Comparison of ENCODE assay signal across 8 mouse cellular contexts in the genomic region with DNA sequence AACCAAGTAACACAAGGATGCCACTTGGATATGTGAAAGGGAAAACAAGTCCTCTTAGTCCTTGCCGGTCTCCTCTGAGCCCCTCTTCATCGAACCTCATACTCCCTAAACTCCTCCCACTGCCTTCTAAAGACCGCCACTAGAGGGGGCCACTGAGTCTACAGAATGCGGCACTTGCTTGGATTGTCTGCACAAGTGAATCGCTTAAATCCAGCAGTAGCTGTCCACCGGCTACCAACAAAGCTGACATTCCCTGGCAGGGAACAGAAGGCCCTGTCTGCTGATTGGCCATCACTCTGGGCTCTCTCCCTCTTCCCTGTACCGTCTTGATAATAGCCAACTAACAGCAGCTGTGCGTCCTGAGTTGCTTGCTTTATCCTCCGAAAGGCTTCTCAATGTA. TPM values are rescaled to one million over a fixed set of nuclear protein-coding genes. Genes with fewer than 3 reads are reported as not detected.
DNase-seq lines count a peak whose midpoint lies in the region; ATAC-seq and TF ChIP-seq lines count a peak whose summit lies in the region.

No protein-coding gene starts in this region.

- H3K9ac ChIP-seq in embryonic facial prominence, embryonic 14.5 days (ENCODE audit: low read depth, low read length): no peak overlapping the region
- no peak overlapping the region for H3K9ac ChIP-seq in limb, embryonic 13.5 days
- peak overlapping the region; percentile 33; the same call in 1 of the 2 replicates for H3K9ac ChIP-seq in midbrain, postnatal 0 days (replicated peaks; ENCODE audit: low read length, poor library complexity, severe bottlenecking)

- H3K4me2 ChIP-seq in embryonic facial prominence, embryonic 14.5 days (ENCODE audit: low read depth, low read length): no peak overlapping the region
- no peak overlapping the region for H3K4me2 ChIP-seq in limb, embryonic 13.5 days (replicated peaks)
- no peak overlapping the region; the same call in 1 of the 2 replicates for H3K4me2 ChIP-seq in midbrain, postnatal 0 days (ENCODE audit: low read depth, low read length, poor library complexity, severe bottlenecking)

- H3K4me3 ChIP-seq in embryonic facial prominence, embryonic 14.5 days (ENCODE audit: low read depth, low read length): no peak overlapping the region
- no peak overlapping the region for H3K4me3 ChIP-seq in limb, embryonic 13.5 days
- no peak overlapping the region for H3K4me3 ChIP-seq in midbrain, postnatal 0 days (ENCODE audit: low read depth, low read length)

- H3K36me3 ChIP-seq in embryonic facial prominence, embryonic 14.5 days (ENCODE audit: control insufficient read depth, insufficient read depth, low read length): peaks cover 61% of the 10 kb centered on the region
- peaks cover 74% of the 10 kb centered on the region for H3K36me3 ChIP-seq in limb, embryonic 13.5 days
- H3K36me3 ChIP-seq in midbrain, postnatal 0 days (ENCODE audit: insufficient read depth, low read length): peaks cover 22% of the 10 kb centered on the region; the same call in 1 of the 2 replicates

- no peaks in the 10 kb centered on the region for H3K4me1 ChIP-seq in embryonic facial prominence, embryonic 14.5 days (ENCODE audit: control insufficient read depth, insufficient read depth, low read length)
- H3K4me1 ChIP-seq in limb, embryonic 13.5 days: no peaks in the 10 kb centered on the region
- H3K4me1 ChIP-seq in midbrain, postnatal 0 days (ENCODE audit: insufficient read depth, low read length): no peaks in the 10 kb centered on the region

- H3K9me3 ChIP-seq in embryonic facial prominence, embryonic 14.5 days (ENCODE audit: control insufficient read depth, low read length): no peaks in the 10 kb centered on the region
- H3K9me3 ChIP-seq in limb, embryonic 13.5 days: no peaks in the 10 kb centered on the region
- no peaks in the 10 kb centered on the region for H3K9me3 ChIP-seq in midbrain, postnatal 0 days (ENCODE audit: low read length)

- WGBS in embryonic facial prominence, embryonic 14.5 days: 9% methylated on average over 9 of the region's 9 CpGs
- 15% methylated on average over 9 of the region's 9 CpGs for WGBS in limb, embryonic 13.5 days
- WGBS in midbrain, postnatal 0 days: 2% methylated on average over 9 of the region's 9 CpGs

- peak; percentile 100 for TF ChIP-seq CTCF in midbrain, postnatal 0 days (IDR thresholded peaks at IDR 0.05)

- peak; percentile 43 for DNase-seq in 3134 (ENCODE audit: extremely low read depth, insufficient read length, low spot score)
- DNase-seq in adrenal gland, postnatal 36 days: peak; percentile 90
- DNase-seq in embryonic facial prominence, embryonic 14.5 days (ENCODE audit: low spot score): peak; percentile 93
- DNase-seq in heart, adult 9 months (ENCODE audit: low spot score in 2 of 2): peak; percentile 79 to 90
- peak; percentile 93 for DNase-seq in kidney, adult 9 months
- DNase-seq in midbrain, postnatal 0 days (ENCODE audit: low spot score): peak; percentile 95
- peak; percentile 71 to 90 for DNase-seq in spleen, postnatal 14 days (ENCODE audit: low spot score in 2 of 2)

- ATAC-seq in embryonic facial prominence, embryonic 14.5 days (ENCODE audit: low read depth): peak; percentile 82
- ATAC-seq in limb, embryonic 13.5 days (ENCODE audit: low FRiP score, low read depth): peak; percentile 85
- ATAC-seq in midbrain, postnatal 0 days (ENCODE audit: low FRiP score): peak; percentile 82

- H3K27me3 ChIP-seq in embryonic facial prominence, embryonic 14.5 days (replicated peaks; ENCODE audit: control insufficient read depth, insufficient read depth, low read length): no peaks in the 10 kb centered on the region
- H3K27me3 ChIP-seq in limb, embryonic 13.5 days: no peaks in the 10 kb centered on the region
- H3K27me3 ChIP-seq in midbrain, postnatal 0 days (ENCODE audit: insufficient read depth, low read length): no peaks in the 10 kb centered on the region

- no peak overlapping the region for H3K27ac ChIP-seq in embryonic facial prominence, embryonic 14.5 days (replicated peaks; ENCODE audit: low read depth, low read length)
- H3K27ac ChIP-seq in limb, embryonic 13.5 days: no peak overlapping the region
- peak overlapping the region; percentile 52; the same call in 1 of the 2 replicates for H3K27ac ChIP-seq in midbrain, postnatal 0 days (ENCODE audit: low read depth, low read length)

RNA-seq across cellular contexts. Expression of gene Gnb3, which starts 7.2 kb away (rescaled TPM):
- 1 to 10 TPM; 6.2 to 8.1 TPM for total RNA-seq in adrenal gland, postnatal 36 days (2021)
- polyA plus RNA-seq in embryonic facial prominence, embryonic 14.5 days (2014; fragmentation: Nextera tagmentation; extraction: Ambion mirVana): 2.9 and 3.5 TPM in 2 replicates
- polyA plus RNA-seq in limb, embryonic 13.5 days (2015; fragmentation: Nextera tagmentation; extraction: Ambion mirVana): 1.0 and 1.3 TPM in 2 replicates
- 0.52 and 0.66 TPM in 2 replicates for total RNA-seq in midbrain, postnatal 0 days (2014; rRNA removed)
- 0.23 and 1.1 TPM in 2 replicates for polyA plus RNA-seq in midbrain, postnatal 0 days (2015; fragmentation: Nextera tagmentation; extraction: Ambion mirVana)

RNA-seq across cellular contexts. Expression of gene P3h3, which starts 10.2 kb away (rescaled TPM):
- 10 to 100 TPM; 21.7 to 24.5 TPM for total RNA-seq in adrenal gland, postnatal 36 days (2021)
- polyA plus RNA-seq in embryonic facial prominence, embryonic 14.5 days (2014; fragmentation: Nextera tagmentation; extraction: Ambion mirVana): 49.5 and 57.0 TPM in 2 replicates
- polyA plus RNA-seq in limb, embryonic 13.5 days (2015; fragmentation: Nextera tagmentation; extraction: Ambion mirVana): 60.4 and 61.2 TPM in 2 replicates
- total RNA-seq in midbrain, postnatal 0 days (2014; rRNA removed): 67.4 and 74.4 TPM in 2 replicates
- 9.8 and 11.2 TPM in 2 replicates for polyA plus RNA-seq in midbrain, postnatal 0 days (2015; fragmentation: Nextera tagmentation; extraction: Ambion mirVana)

RNA-seq across cellular contexts. Expression of gene Gpr162, which starts 16.5 kb away (rescaled TPM):
- total RNA-seq in adrenal gland, postnatal 36 days (2021): 1 to 10 TPM in 1 of 2 experiments, under 1 TPM in 1; 0.89 to 1.2 TPM
- 0.95 and 1.5 TPM in 2 replicates for polyA plus RNA-seq in embryonic facial prominence, embryonic 14.5 days (2014; fragmentation: Nextera tagmentation; extraction: Ambion mirVana)
- polyA plus RNA-seq in limb, embryonic 13.5 days (2015; fragmentation: Nextera tagmentation; extraction: Ambion mirVana): 2.9 and 3.5 TPM in 2 replicates
- total RNA-seq in midbrain, postnatal 0 days (2014; rRNA removed): 198 and 225 TPM in 2 replicates
- polyA plus RNA-seq in midbrain, postnatal 0 days (2015; fragmentation: Nextera tagmentation; extraction: Ambion mirVana): 38.3 and 39.3 TPM in 2 replicates

RNA-seq across cellular contexts. Expression of gene Cdca3, which starts 18.0 kb away (rescaled TPM):
- 1 to 10 TPM; 5.9 to 9.2 TPM for total RNA-seq in adrenal gland, postnatal 36 days (2021)
- 107 and 131 TPM in 2 replicates for polyA plus RNA-seq in embryonic facial prominence, embryonic 14.5 days (2014; fragmentation: Nextera tagmentation; extraction: Ambion mirVana)
- 166 and 172 TPM in 2 replicates for polyA plus RNA-seq in limb, embryonic 13.5 days (2015; fragmentation: Nextera tagmentation; extraction: Ambion mirVana)
- 9.4 and 16.7 TPM in 2 replicates for total RNA-seq in midbrain, postnatal 0 days (2014; rRNA removed)
- 15.0 and 16.0 TPM in 2 replicates for polyA plus RNA-seq in midbrain, postnatal 0 days (2015; fragmentation: Nextera tagmentation; extraction: Ambion mirVana)

RNA-seq across cellular contexts. Expression of gene Usp5, which starts 18.0 kb away (rescaled TPM):
- 100 to 1,000 TPM; 120 to 126 TPM for total RNA-seq in adrenal gland, postnatal 36 days (2021)
- polyA plus RNA-seq in embryonic facial prominence, embryonic 14.5 days (2014; fragmentation: Nextera tagmentation; extraction: Ambion mirVana): 110 and 131 TPM in 2 replicates
- 165 and 177 TPM in 2 replicates for polyA plus RNA-seq in limb, embryonic 13.5 days (2015; fragmentation: Nextera tagmentation; extraction: Ambion mirVana)
- 218 and 219 TPM in 2 replicates for total RNA-seq in midbrain, postnatal 0 days (2014; rRNA removed)
- polyA plus RNA-seq in midbrain, postnatal 0 days (2015; fragmentation: Nextera tagmentation; extraction: Ambion mirVana): 201 and 214 TPM in 2 replicates

Comparison
In these comparisons a context has a peak if more than half of its experiments do, and no peak if none do; other contexts are left out.
1. DNase-seq: peak in every context shown above with its lines; median percentile 95 in midbrain, postnatal 0 days; 93 in embryonic facial prominence, embryonic 14.5 days; 93 in kidney, adult 9 months; 90 in adrenal gland, postnatal 36 days; 84 in heart, adult 9 months; 80 in spleen, postnatal 14 days; 43 in 3134.